Mouse (Mus musculus): ENCODE results near the gene Pex5l.

The Pex5l gene

GRCm38 (mm10) chr3:32924168-32924567, 218.9 kb downstream of the Pex5l start:
- no peak for DNase-seq

GRCm38 (mm10) chr3:32910071-32910551, 232.9 kb downstream of the Pex5l start:
- DNase-seq = peak; percentile 16 to 23

- DNase-seq = no peak
These were observed 234.6 kb downstream of the Pex5l start for GRCm38 (mm10) chr3:32908400-32908799.

DNA sequence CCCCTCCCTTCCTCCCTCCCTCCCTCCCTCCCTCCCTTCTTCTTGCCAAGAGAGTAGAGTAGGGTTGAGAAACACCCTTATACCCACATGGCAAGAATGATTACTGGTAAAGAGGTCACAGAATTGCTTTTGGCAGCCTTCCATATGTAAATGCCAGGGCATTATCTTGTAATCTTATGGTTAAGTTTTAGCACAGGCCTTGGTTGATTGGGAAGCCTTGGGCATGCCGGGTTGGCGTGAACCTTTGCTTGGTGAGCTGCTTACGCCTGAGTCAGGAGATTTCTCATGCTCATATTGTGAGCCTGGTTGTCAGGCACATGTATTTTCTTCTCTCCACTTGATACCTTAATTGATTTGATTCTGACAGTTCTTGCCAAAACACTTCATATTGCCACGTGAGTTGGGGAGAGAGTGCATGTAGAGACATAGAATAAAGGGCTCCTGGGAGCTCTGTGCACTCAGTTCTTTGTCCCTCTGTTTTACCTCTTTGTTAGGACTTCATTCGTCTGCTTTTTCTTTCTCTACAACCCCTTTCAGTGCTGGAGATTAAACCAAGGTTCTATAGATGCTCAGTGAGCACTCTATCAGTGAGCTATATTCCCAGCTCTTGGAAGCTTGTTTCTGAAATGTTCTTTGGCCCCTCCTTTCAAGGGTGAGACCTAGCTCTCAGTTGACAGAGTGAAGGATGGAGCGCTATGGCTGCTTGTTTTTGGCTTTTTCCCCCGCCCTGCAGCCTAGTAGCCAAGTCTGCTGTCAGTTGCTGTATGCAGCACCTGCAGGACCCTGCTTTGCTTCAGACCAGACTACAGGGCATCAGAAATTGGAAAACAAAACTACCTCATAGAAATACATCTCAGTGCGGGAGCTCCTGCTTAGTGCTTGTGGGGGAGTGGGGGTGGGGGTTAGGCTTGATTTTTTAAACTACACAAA, 236.9 kb downstream of the Pex5l start:
- DNase-seq = no peak

GRCm38 (mm10) chr3:32904599-32904998, 238.4 kb downstream of the Pex5l start:
- DNase-seq = no peak

DNA sequence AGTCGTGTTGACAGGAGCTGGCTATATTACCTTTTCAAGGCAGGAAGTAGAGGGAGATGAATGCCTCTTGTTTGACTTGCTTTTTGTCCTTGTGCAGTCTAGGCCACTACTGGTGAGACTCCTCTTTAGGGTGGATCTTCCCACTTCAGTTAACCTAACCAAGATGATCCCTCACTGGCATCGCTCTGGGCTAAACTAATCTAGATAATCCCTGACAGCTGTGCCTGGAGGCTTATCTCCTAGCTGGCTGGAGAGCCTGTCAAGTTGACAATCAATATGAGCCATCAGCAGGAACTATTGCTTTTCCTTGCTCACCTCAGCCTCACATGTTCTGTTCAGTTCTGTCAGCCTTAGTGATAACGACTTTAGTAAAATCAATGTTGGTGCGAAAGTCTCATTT, 239.6 kb downstream of the Pex5l start:
- DNase-seq = no peak

Data from cerebellum, postnatal 10 days (tissue).